Mouse (Mus musculus): ENCODE measurements around the gene Cxcl5.

DNA sequence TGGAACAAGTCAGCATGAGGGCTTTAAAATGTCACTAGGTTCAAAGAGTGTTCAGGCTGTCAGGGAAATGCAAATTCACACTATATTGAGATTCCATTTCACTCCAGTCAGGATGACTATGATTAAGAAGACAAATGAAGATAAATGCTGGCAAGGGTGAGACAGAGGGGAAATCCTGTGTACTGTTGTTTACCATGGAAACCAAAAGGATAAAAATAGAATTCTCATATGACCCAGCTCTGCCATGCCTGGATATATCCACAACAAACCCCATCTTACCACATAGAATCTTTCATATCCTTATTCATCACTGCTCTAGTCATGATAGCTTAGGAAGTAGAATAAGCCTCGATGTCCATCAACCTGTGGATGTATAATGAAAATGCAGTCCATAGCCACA is 41.2 kb upstream of the Cxcl5 start:
- no peak for TF ChIP-seq POLR2A (IDR thresholded peaks at IDR 0.05; ENCODE audit: insufficient read length, low read depth)
- TF ChIP-seq MYOG (IDR thresholded peaks at IDR 0.05; ENCODE audit: control insufficient read depth in 1 of 3, insufficient read depth in 1 of 3, insufficient read length in 2 of 3, low read depth in 2 of 3): no peak
- no peak for TF ChIP-seq POLR2AphosphoS2 (IDR thresholded peaks at IDR 0.05; ENCODE audit: insufficient read length, low read depth)
- TF ChIP-seq USF1 (IDR thresholded peaks at IDR 0.05; ENCODE audit: low read depth): no peak
